Mouse (Mus musculus) lung, postnatal 0 days (tissue): ENCODE data around the gene Maged1. TPM values are rescaled to one million over a fixed set of nuclear protein-coding genes. Genes with fewer than 3 reads are reported as not detected.

ENCODE experiments used
- ATAC-seq: fragments of 200-750 bp; cut with Nextera tagmentation; 2 replicates; pipeline ENCODE4 v1.8.0; 2017; ENCODE audit warnings: moderate library complexity
- DNase-seq: peaks from one replicate; pipeline ENCODE4 v3.0.0-alpha.2; 2016; ENCODE audit warnings: low spot score
- H3K27ac ChIP-seq: fragments of 300-500 bp; sonication (generic); 2 replicates; pipeline ENCODE4 v1.5.1; 2014; ENCODE audit warnings: antibody characterized with exemption, mild to moderate bottlenecking, low read length, mixed read lengths
- H3K27me3 ChIP-seq: fragments of 300-500 bp; sonication (generic); replicated peaks from 2 replicates; pipeline ENCODE4 v1.6.1; 2014; ENCODE audit warnings: low read length, mixed read lengths; ENCODE audit not compliant: insufficient read depth
- H3K36me3 ChIP-seq: fragments of 300-500 bp; sonication (generic); 2 replicates; pipeline ENCODE4 v1.6.1; 2014; ENCODE audit warnings: low read length, mixed read lengths; ENCODE audit not compliant: insufficient read depth
- H3K4me1 ChIP-seq: fragments of 300-500 bp; sonication (generic); 2 replicates; pipeline ENCODE4 v1.6.1; 2014; ENCODE audit warnings: antibody characterized with exemption, low read depth, low read length, mixed read lengths; ENCODE audit not compliant: insufficient read depth
- H3K4me2 ChIP-seq: fragments of 300-500 bp; sonication (generic); replicated peaks from 2 replicates; pipeline ENCODE4 v1.6.1; 2014; ENCODE audit warnings: low read depth, mild to moderate bottlenecking, low read length, moderate library complexity, mixed read lengths
- H3K4me3 ChIP-seq: fragments of 300-500 bp; sonication (generic); 2 replicates; pipeline ENCODE4 v1.5.1; 2014; ENCODE audit warnings: low read depth, low read length
- H3K9ac ChIP-seq: fragments of 300-500 bp; sonication (generic); replicated peaks from 2 replicates; pipeline ENCODE4 v1.6.1; 2014; ENCODE audit warnings: low read depth, mild to moderate bottlenecking
- H3K9me3 ChIP-seq: fragments of 300-500 bp; sonication (generic); 2 replicates; pipeline ENCODE4 v1.6.1; 2016; ENCODE audit warnings: low read length, mixed read lengths
- CTCF ChIP-seq: IDR thresholded peaks from 2 replicates; pipeline ENCODE4 v1.5.1; 2016; ENCODE audit warnings: antibody characterized with exemption, mild to moderate bottlenecking
- EP300 ChIP-seq: IDR thresholded peaks from 2 replicates; pipeline ENCODE4 v1.6.1; 2016; ENCODE audit warnings: antibody characterized with exemption, mild to moderate bottlenecking, control low read depth
- WGBS: fragments of 180-500 bp; shearing (Covaris S2); extraction: QIAGEN DNeasy Blood & Tissue Kit; methylation state at CpG from one replicate; pipeline ENCODE4 v1.1.7; 2014; 5-methylcytosine and 5-hydroxymethylcytosine counted together
- polyA plus RNA-seq: library from polyadenylated mRNA; unstranded; fragments of >200 nt; fragmentation: Nextera tagmentation; extraction: Ambion mirVana; gene quantifications from 2 replicates; pipeline ENCODE4 v1.2.1, GENCODE M21; 2015

Gene Maged1
- polyA plus RNA-seq, 1 experiment from 2014 or later = 222 TPM

DNA sequence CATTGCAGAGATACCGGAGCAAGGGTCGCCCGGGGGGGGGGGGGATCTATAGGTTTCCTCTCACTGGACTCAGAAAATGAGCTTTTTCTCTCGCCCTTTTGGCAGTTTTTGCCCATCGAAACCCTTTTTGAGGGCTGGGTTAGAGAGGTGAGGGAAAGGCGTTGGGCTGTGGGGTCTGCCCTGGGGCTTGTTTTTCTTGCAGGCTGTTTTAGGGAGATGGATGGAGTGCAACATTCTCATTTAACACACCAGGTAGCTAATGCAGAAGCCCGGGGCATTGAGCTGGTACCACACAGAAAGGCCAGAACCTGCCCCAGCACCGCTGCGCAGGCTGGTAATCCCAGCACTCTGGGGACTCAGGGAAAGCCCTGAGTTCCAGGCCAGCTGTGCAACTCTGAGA, 593 bp upstream of the Maged1 start:
- Histone ChIP-seq H3K36me3 (no peaks in the 10 kb centered on the region), H3K4me3 (peak overlapping the region; percentile 54), H3K27me3 (no peaks in the 10 kb centered on the region), H3K4me2 (peak overlapping the region; percentile 50), H3K9ac (no peak overlapping the region), H3K4me1 (no peaks in the 10 kb centered on the region), H3K27ac (no peak overlapping the region), H3K9me3 (no peaks in the 10 kb centered on the region)
- WGBS = 22% methylated on average over 9 of the region's 9 CpGs
- DNase-seq (no peak), ATAC-seq (no peak)
- TF ChIP-seq EP300 (no peak), CTCF (no peak)

DNA sequence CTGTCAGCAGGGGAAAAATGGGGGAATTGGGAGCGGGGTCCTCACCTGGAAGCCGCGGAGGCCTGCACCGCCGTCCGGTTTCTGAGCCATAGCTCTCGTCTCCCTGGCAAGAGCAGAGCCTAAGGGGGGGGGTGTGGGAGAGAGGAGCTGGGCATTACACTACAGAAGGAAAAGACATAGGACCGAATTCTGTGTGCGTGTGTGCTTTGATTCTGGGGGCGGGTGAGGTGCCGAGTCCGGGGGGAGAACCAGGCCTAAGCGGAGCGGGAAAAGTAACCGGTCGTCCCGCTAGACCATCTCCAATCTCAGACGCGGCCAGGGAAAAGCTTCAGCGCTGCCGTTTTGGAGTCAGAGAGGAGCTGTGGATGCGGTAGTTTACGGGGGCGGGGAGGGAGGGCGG, 737 bp downstream of the Maged1 start:
- Histone ChIP-seq H3K4me1 (no peaks in the 10 kb centered on the region), H3K27me3 (no peaks in the 10 kb centered on the region), H3K9me3 (no peaks in the 10 kb centered on the region), H3K4me2 (peak overlapping the region; percentile 55), H3K27ac (peak overlapping the region; percentile 82), H3K4me3 (peak overlapping the region; percentile 54), H3K36me3 (no peaks in the 10 kb centered on the region), H3K9ac (peak overlapping the region; percentile 54)
- TF ChIP-seq CTCF = no peak
- TF ChIP-seq EP300 = no peak
- DNase-seq = peak; percentile 14
- peak; percentile 11 for ATAC-seq
- 7% methylated on average over 23 of the region's 25 CpGs for WGBS

DNA sequence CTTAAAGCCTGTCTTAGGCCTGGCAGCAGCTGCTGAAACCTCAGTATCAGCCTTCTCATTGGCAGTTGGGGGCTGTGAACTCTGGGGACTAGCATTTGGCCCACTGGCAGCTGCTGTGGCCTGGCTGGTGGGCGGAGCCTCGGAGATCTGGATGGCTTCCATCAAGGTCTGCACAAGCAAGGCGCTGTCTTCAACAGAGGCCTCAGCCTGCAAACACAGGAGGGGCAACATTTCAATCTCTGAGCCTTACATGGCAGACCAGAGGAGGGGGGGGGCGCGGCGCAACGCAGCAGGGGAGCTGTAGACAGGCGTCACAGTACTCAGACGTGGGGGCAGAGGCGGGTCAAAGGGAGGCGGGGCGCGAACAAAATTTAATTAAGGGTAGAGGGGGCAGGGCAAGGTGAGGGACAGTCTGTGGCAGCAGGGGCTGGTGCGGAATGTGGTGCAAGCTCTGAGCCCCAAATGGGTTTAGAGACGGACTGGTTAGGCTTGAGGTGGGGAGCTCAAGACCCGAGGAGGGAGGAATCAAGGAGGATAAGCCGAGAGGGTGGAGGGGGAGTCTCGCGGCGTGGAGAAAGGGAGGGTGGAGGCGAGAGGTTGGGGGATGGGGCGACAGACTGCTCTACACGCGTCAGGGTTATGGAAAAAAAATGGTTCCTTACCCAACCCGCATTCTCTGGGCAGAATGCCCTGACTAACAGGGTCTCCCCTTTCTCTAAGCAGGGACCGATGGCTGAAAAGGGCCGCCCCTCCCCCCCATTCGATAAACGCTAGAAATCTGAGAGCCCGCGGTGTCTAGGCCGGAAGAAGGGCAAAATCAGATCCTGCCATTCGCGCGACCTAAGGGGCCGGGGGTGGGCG, 1.4 kb downstream of the Maged1 start:
- no peaks in the 10 kb centered on the region for H3K27me3 ChIP-seq
- DNase-seq = peak; percentile 78
- no peaks in the 10 kb centered on the region for H3K36me3 ChIP-seq
- peak overlapping the region; percentile 82 for H3K27ac ChIP-seq
- peak overlapping the region; percentile 55 for H3K4me2 ChIP-seq
- H3K9ac ChIP-seq = peak overlapping the region; percentile 54
- H3K4me1 ChIP-seq = no peaks in the 10 kb centered on the region
- 17% methylated on average over 22 of the region's 37 CpGs for WGBS
- H3K4me3 ChIP-seq = peak overlapping the region; percentile 54
- no peaks in the 10 kb centered on the region for H3K9me3 ChIP-seq
- no peak for TF ChIP-seq CTCF
- TF ChIP-seq EP300 = no peak
- peak; percentile 57 for ATAC-seq

DNA sequence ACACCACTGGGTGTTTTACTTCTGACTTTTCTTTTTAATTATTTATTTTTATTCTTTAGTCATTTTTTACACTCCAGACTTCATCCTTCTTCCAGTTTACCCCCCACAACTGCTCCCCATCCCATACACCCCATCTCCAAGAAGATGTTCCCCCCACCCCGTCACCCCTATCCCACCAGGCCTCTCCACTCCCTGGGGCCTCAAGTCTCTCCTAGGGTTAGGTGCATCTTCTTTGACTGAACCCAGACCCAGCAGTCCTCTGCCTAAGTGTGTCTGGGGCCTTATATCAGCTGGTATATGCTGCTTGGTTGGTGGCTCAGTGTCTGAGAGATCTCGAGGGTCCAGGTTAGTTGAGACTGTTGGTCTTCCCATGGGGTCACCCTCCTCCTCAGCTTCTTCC, 7.6 kb downstream of the Maged1 start:
- no peak overlapping the region for H3K9ac ChIP-seq
- H3K4me2 ChIP-seq = no peak overlapping the region
- H3K9me3 ChIP-seq = no peaks in the 10 kb centered on the region
- H3K4me1 ChIP-seq = no peaks in the 10 kb centered on the region
- H3K36me3 ChIP-seq = no peaks in the 10 kb centered on the region
- no peak for ATAC-seq
- TF ChIP-seq EP300 (no peak), CTCF (no peak)
- DNase-seq = no peak
- no peak overlapping the region for H3K4me3 ChIP-seq
- H3K27me3 ChIP-seq = no peaks in the 10 kb centered on the region
- WGBS = 57% methylated on average over 2 of the region's 2 CpGs
- H3K27ac ChIP-seq = no peak overlapping the region

DNA sequence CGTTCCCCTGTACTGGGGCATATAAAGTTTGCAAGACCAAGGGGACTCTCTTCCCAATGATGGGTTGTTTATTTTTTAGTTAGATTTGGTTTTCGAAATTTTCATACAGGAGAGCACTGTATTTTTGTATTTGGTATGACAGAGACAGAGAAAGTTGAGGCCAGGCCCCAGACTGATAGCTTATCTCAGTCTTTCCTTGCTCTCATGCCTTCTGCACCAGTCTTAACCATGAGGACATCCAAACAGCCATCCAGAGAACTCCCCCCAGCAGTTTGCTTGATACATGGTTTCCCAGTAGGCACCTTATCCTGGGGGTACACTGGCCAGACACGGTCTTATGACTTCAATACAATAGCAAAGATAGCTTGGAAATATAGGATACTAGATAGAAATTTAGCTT, 11.6 kb downstream of the Maged1 start:
- H3K4me1 ChIP-seq = no peaks in the 10 kb centered on the region
- no peak for ATAC-seq
- WGBS = 82% methylated on average over 3 of the region's 3 CpGs

DNA sequence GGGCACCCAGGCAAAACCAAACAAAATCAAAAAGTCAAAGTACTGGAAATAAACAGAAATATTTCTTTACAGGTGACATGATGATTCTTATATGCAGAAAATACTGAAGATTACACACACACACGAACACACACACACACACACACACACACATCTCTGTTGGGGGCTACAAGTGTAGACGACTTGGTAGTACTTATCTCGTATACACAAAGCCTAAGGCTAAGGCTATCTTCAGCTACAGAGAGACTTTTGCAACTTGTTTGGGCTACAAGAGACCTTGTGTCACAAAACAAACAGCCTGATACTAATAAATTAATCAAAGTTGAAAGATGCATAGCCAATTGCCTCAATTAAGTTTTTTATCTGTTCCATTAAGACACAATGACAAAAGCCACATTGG, 19.8 kb downstream of the Maged1 start:
- H3K4me2 ChIP-seq = no peak overlapping the region
- no peaks in the 10 kb centered on the region for H3K4me1 ChIP-seq
- 63% methylated on average over 3 of the region's 3 CpGs for WGBS
- H3K9ac ChIP-seq = no peak overlapping the region
- no peak overlapping the region for H3K4me3 ChIP-seq
- TF ChIP-seq EP300 = no peak
- TF ChIP-seq CTCF = no peak
- no peak for DNase-seq
- H3K9me3 ChIP-seq = no peaks in the 10 kb centered on the region
- no peak for ATAC-seq
- no peak overlapping the region for H3K27ac ChIP-seq
- no peaks in the 10 kb centered on the region for H3K36me3 ChIP-seq
- no peaks in the 10 kb centered on the region for H3K27me3 ChIP-seq

More for the DNA sequence above, 11.6 kb downstream of the Maged1 start:
- no peak for DNase-seq
- H3K4me2 ChIP-seq = no peak overlapping the region
- no peak overlapping the region for H3K9ac ChIP-seq
- no peaks in the 10 kb centered on the region for H3K36me3 ChIP-seq
- no peak overlapping the region for H3K27ac ChIP-seq
- no peaks in the 10 kb centered on the region for H3K9me3 ChIP-seq
- H3K27me3 ChIP-seq = no peaks in the 10 kb centered on the region
- TF ChIP-seq CTCF = no peak
- no peak for TF ChIP-seq EP300
- H3K4me3 ChIP-seq = no peak overlapping the region
